Mouse (Mus musculus): ENCODE data around the gene Smg7. TPM values are rescaled to one million over a fixed set of nuclear protein-coding genes. Genes with fewer than 3 reads are reported as not detected.

The Smg7 gene
- total and polyA plus RNA-seq, 3 experiments: 32.1 to 53.9 (median 52.4) TPM

DNA sequence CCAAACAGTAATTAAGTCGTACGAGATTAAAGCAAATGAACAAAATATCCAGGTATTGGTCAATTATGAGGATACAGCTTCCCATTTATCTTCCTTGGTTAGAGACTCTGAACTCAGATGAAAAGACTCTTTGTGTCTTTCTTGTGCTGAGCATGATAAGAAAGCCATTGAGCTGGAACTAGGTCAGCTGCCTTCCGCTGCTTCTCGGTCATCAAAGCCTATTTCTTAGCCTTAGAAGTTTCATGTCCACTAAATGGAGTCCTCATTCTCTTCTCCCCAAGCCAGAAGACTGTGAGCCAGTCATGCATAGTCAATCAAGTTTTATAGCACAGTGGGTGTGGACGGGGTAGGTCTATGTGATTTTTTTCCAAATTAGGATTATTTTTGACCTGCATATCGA is 33.0 kb upstream of the Smg7 start:
- peaks cover 12 to 13% of the 10 kb centered on the region in 2 experiments for H3K27me3 ChIP-seq (ENCODE audit: control insufficient read depth in 1 of 2, insufficient read depth in 2 of 2, low read length in 2 of 2)
- H3K9ac ChIP-seq (ENCODE audit: control insufficient read depth, low read depth, low read length, poor library complexity, severe bottlenecking): no peak overlapping the region
- TF ChIP-seq CHD1 (IDR thresholded peaks at IDR 0.05; ENCODE audit: low read depth, low read length): no peak
- TF ChIP-seq CHD2 (IDR thresholded peaks at IDR 0.05; ENCODE audit: low read length): no peak
- no peak for TF ChIP-seq NELFE (IDR thresholded peaks at IDR 0.05; ENCODE audit: low read depth, low read length)
- no peak for TF ChIP-seq ELF1 (IDR thresholded peaks at IDR 0.05; ENCODE audit: low read depth, low read length)
- TF ChIP-seq MEF2A (IDR thresholded peaks at IDR 0.05; ENCODE audit: extremely low read depth, insufficient replicate concordance, low read depth, low read length, poor library complexity, severe bottlenecking): no peak
- TF ChIP-seq USF1 (IDR thresholded peaks at IDR 0.05; ENCODE audit: low read depth, low read length): no peak
- no peak for TF ChIP-seq TAL1 (IDR thresholded peaks at IDR 0.05; ENCODE audit: low read length)
- TF ChIP-seq ZC3H11A (IDR thresholded peaks at IDR 0.05; ENCODE audit: low read depth, low read length): no peak
- TF ChIP-seq GABPA (IDR thresholded peaks at IDR 0.05; ENCODE audit: low read depth, low read length): no peak
- no peak for TF ChIP-seq MAZ (IDR thresholded peaks at IDR 0.05; ENCODE audit: low read depth, low read length)
- DNase-seq (ENCODE audit: low read depth, low spot score): no peak
- H3K4me1 ChIP-seq (ENCODE audit: control insufficient read depth in 1 of 2, insufficient read depth in 2 of 2, low read length in 2 of 2): no peaks in the 10 kb centered on the region
- H3K79me2 ChIP-seq (ENCODE audit: control insufficient read depth, insufficient read depth, low read length, poor library complexity): no peaks in the 10 kb centered on the region
- no peaks in the 10 kb centered on the region for H3K36me3 ChIP-seq (ENCODE audit: control insufficient read depth in 1 of 2, insufficient read depth in 2 of 2, low read length in 2 of 2)
- no peaks in the 10 kb centered on the region for H3K9me3 ChIP-seq (replicated peaks; ENCODE audit: insufficient read depth, low read length)
- no peak overlapping the region for H3K27ac ChIP-seq (ENCODE audit: control insufficient read depth, low read depth, low read length)
- H3K4me3 ChIP-seq (ENCODE audit: control insufficient read depth in 1 of 2, insufficient read depth in 1 of 2, low read depth in 2 of 2, low read length in 2 of 2): no peak overlapping the region

DNA sequence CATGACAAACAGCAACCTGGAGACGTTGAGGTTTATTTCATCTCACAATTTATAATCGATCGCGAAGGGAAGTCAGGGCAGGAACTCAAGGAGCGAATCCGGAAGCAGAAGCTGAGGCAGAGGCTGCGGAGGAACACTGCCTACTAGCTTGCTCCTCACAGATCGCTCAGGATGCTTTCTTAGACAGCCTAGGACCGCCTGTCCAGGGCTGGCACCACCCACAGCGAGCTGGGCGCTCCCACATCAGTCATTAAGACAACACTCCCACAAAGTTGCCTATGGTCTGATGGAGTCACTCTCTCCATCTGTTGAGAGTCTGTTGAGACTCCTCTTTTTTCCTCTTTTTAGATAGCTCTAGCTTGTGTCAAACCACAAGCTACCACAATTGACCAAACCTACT is 31.5 kb upstream of the Smg7 start:
- Histone ChIP-seq H3K4me1 (ENCODE audit: control insufficient read depth in 1 of 2, insufficient read depth in 2 of 2, low read length in 2 of 2) (no peaks in the 10 kb centered on the region), H3K4me3 (ENCODE audit: control insufficient read depth in 1 of 2, insufficient read depth in 1 of 2, low read depth in 2 of 2, low read length in 2 of 2) (no peak overlapping the region), H3K27ac (ENCODE audit: control insufficient read depth, low read depth, low read length) (no peak overlapping the region), H3K9ac (ENCODE audit: control insufficient read depth, low read depth, low read length, poor library complexity, severe bottlenecking) (no peak overlapping the region), H3K79me2 (ENCODE audit: control insufficient read depth, insufficient read depth, low read length, poor library complexity) (no peaks in the 10 kb centered on the region), H3K9me3 (replicated peaks; ENCODE audit: insufficient read depth, low read length) (no peaks in the 10 kb centered on the region), H3K36me3 (ENCODE audit: control insufficient read depth in 1 of 2, insufficient read depth in 2 of 2, low read length in 2 of 2) (no peaks in the 10 kb centered on the region), H3K27me3 (ENCODE audit: control insufficient read depth in 1 of 2, insufficient read depth in 2 of 2, low read length in 2 of 2) (peaks cover 7 to 14% of the 10 kb centered on the region in 2 experiments)
- DNase-seq (ENCODE audit: low read depth, low spot score): no peak
- TF ChIP-seq MEF2A (IDR thresholded peaks at IDR 0.05; ENCODE audit: extremely low read depth, insufficient replicate concordance, low read depth, low read length, poor library complexity, severe bottlenecking) (no peak), KAT2A (conservative IDR thresholded peaks at IDR 0.05; ENCODE audit: low read depth, low read length) (no peak), ZNF384 (IDR thresholded peaks at IDR 0.05; ENCODE audit: low read depth, low read length) (no peak), MXI1 (IDR thresholded peaks at IDR 0.05; ENCODE audit: low read depth, low read length) (no peak), NRF1 (IDR thresholded peaks at IDR 0.05; ENCODE audit: insufficient read depth, low read depth, low read length, poor library complexity, severe bottlenecking) (no peak), TAL1 (IDR thresholded peaks at IDR 0.05; ENCODE audit: low read length) (no peak), USF1 (IDR thresholded peaks at IDR 0.05; ENCODE audit: low read depth, low read length) (no peak), TBP (IDR thresholded peaks at IDR 0.05; ENCODE audit: low read depth, low read length) (no peak), CHD1 (IDR thresholded peaks at IDR 0.05; ENCODE audit: low read depth, low read length) (no peak), POLR2AphosphoS2 (IDR thresholded peaks at IDR 0.05; ENCODE audit: low read length) (no peak), ZKSCAN1 (IDR thresholded peaks at IDR 0.05; ENCODE audit: low read depth, low read length) (no peak), MAFK (IDR thresholded peaks at IDR 0.05; ENCODE audit: borderline replicate concordance, low read depth, low read length) (no peak)

Measured in MEL (cell line).